ENCODE assay signal across 22 mouse cellular contexts in genomic region chr11:71738501-71739045, GRCm38 (mm10). TPM values are rescaled to one million over a fixed set of nuclear protein-coding genes. Genes with fewer than 3 reads are reported as not detected.
A peak's percentile ranks its signal among the peaks of the same experiment; 100 is the strongest.
DNase-seq lines count a peak whose midpoint lies in the region; ATAC-seq lines count a peak whose summit lies in the region.
"Had no signal": no experiment of that assay in that cellular context is flagged by ENCODE, and none has a peak within 500 bp of the region (broad histone marks: within the 10 kb centered on the region; RNA-seq: fewer than 3 reads in every experiment).

No protein-coding gene starts in this region.

- no peaks in the 10 kb centered on the region for H3K9me3 ChIP-seq in hindbrain, embryonic 15.5 days
- H3K9me3 ChIP-seq in hindbrain, embryonic 16.5 days (ENCODE audit: control insufficient read depth, low read length) = no peaks in the 10 kb centered on the region
- no peaks in the 10 kb centered on the region for H3K9me3 ChIP-seq in midbrain, embryonic 11.5 days (ENCODE audit: control insufficient read depth, low read length)
- no peaks in the 10 kb centered on the region for H3K9me3 ChIP-seq in midbrain, embryonic 15.5 days
- H3K9me3 ChIP-seq: forebrain, embryonic 10.5 days; forebrain, embryonic 15.5 days; heart, embryonic 12.5 days; heart, embryonic 15.5 days; hindbrain, embryonic 12.5 days had no signal

- H3K27me3 ChIP-seq in hindbrain, embryonic 15.5 days = no peaks in the 10 kb centered on the region
- no peaks in the 10 kb centered on the region for H3K27me3 ChIP-seq in hindbrain, embryonic 16.5 days (replicated peaks; ENCODE audit: control insufficient read depth, insufficient read depth, low read length)
- no peaks in the 10 kb centered on the region for H3K27me3 ChIP-seq in midbrain, embryonic 11.5 days (ENCODE audit: control insufficient read depth, insufficient read depth, low read length)
- no peaks in the 10 kb centered on the region for H3K27me3 ChIP-seq in midbrain, embryonic 15.5 days (replicated peaks)
- H3K27me3 ChIP-seq: forebrain, embryonic 15.5 days; heart, embryonic 12.5 days; heart, embryonic 15.5 days; hindbrain, embryonic 12.5 days had no signal

- H3K4me3 ChIP-seq in hindbrain, embryonic 15.5 days = no peak overlapping the region
- no peak overlapping the region for H3K4me3 ChIP-seq in hindbrain, embryonic 16.5 days (ENCODE audit: low read length)
- H3K4me3 ChIP-seq in midbrain, embryonic 11.5 days (ENCODE audit: low read depth, low read length) = no peak overlapping the region
- no peak overlapping the region for H3K4me3 ChIP-seq in midbrain, embryonic 15.5 days
- H3K4me3 ChIP-seq: forebrain, embryonic 10.5 days; forebrain, embryonic 15.5 days; heart, embryonic 12.5 days; heart, embryonic 15.5 days; hindbrain, embryonic 12.5 days had no signal

- no peaks in the 10 kb centered on the region for H3K36me3 ChIP-seq in hindbrain, embryonic 15.5 days
- no peaks in the 10 kb centered on the region for H3K36me3 ChIP-seq in hindbrain, embryonic 16.5 days (ENCODE audit: control insufficient read depth, insufficient read depth, low read length)
- no peaks in the 10 kb centered on the region for H3K36me3 ChIP-seq in midbrain, embryonic 11.5 days (ENCODE audit: control insufficient read depth, insufficient read depth, low read length)
- no peaks in the 10 kb centered on the region for H3K36me3 ChIP-seq in midbrain, embryonic 15.5 days (replicated peaks)
- H3K36me3 ChIP-seq: forebrain, embryonic 10.5 days; forebrain, embryonic 15.5 days; heart, embryonic 12.5 days; heart, embryonic 15.5 days; hindbrain, embryonic 12.5 days had no signal

- no peak for ATAC-seq in hindbrain, embryonic 15.5 days (ENCODE audit: low FRiP score, low read depth)
- no peak for ATAC-seq in hindbrain, embryonic 16.5 days
- ATAC-seq in midbrain, embryonic 11.5 days (ENCODE audit: low FRiP score) = no peak
- no peak for ATAC-seq in midbrain, embryonic 15.5 days (replicated peaks)
- ATAC-seq: forebrain, embryonic 15.5 days; hindbrain, postnatal 0 days; inflammation-experienced regulatory T-cells, adult 6 months had no signal

- H3K27ac ChIP-seq in hindbrain, embryonic 15.5 days (replicated peaks) = 0 out of 2 replicates have a peak overlapping the region, but pooled peaks have one; percentile 22
- no peak overlapping the region for H3K27ac ChIP-seq in hindbrain, embryonic 16.5 days (ENCODE audit: low read depth, low read length)
- no peak overlapping the region for H3K27ac ChIP-seq in midbrain, embryonic 11.5 days (ENCODE audit: low read depth, low read length)
- H3K27ac ChIP-seq in midbrain, embryonic 15.5 days = no peak overlapping the region
- H3K27ac ChIP-seq: forebrain, embryonic 10.5 days; forebrain, embryonic 15.5 days; heart, embryonic 15.5 days; hindbrain, embryonic 12.5 days; hindbrain, postnatal 0 days had no signal

- H3K4me2 ChIP-seq in hindbrain, embryonic 15.5 days = no peak overlapping the region
- H3K4me2 ChIP-seq in hindbrain, embryonic 16.5 days (ENCODE audit: low read length) = no peak overlapping the region
- no peak overlapping the region for H3K4me2 ChIP-seq in midbrain, embryonic 11.5 days
- no peak overlapping the region for H3K4me2 ChIP-seq in midbrain, embryonic 15.5 days
- H3K4me2 ChIP-seq: forebrain, embryonic 15.5 days; heart, embryonic 12.5 days; heart, embryonic 15.5 days; hindbrain, embryonic 12.5 days had no signal

- H3K4me1 ChIP-seq in hindbrain, embryonic 15.5 days (replicated peaks) = peaks cover 15% of the 10 kb centered on the region
- peaks cover 18% of the 10 kb centered on the region for H3K4me1 ChIP-seq in hindbrain, embryonic 16.5 days (ENCODE audit: control insufficient read depth, insufficient read depth, low read depth, low read length)
- H3K4me1 ChIP-seq in midbrain, embryonic 11.5 days (ENCODE audit: control insufficient read depth, insufficient read depth, low read length) = peaks cover 4% of the 10 kb centered on the region
- peaks cover 30% of the 10 kb centered on the region for H3K4me1 ChIP-seq in midbrain, embryonic 15.5 days
- H3K4me1 ChIP-seq: heart, embryonic 12.5 days; heart, embryonic 15.5 days had no signal

- H3K9ac ChIP-seq in hindbrain, embryonic 15.5 days = no peak overlapping the region
- H3K9ac ChIP-seq in hindbrain, embryonic 16.5 days (ENCODE audit: low read depth, low read length) = no peak overlapping the region
- no peak overlapping the region for H3K9ac ChIP-seq in midbrain, embryonic 11.5 days (ENCODE audit: low read length)
- H3K9ac ChIP-seq in midbrain, embryonic 15.5 days = no peak overlapping the region
- H3K9ac ChIP-seq: forebrain, embryonic 15.5 days; heart, embryonic 12.5 days; heart, embryonic 15.5 days; hindbrain, embryonic 12.5 days had no signal

- WGBS in hindbrain, embryonic 15.5 days = 30% methylated on average over 2 of the region's 2 CpGs
- WGBS in hindbrain, embryonic 16.5 days = 37% methylated on average over 2 of the region's 2 CpGs
- 47% methylated on average over 2 of the region's 2 CpGs for WGBS in midbrain, embryonic 11.5 days
- 22% methylated on average over 2 of the region's 2 CpGs for WGBS in midbrain, embryonic 15.5 days

- peak; percentile 58 for DNase-seq in adrenal gland, adult 2 months
- no peak for DNase-seq in adrenal gland, postnatal 25 days
- peak; percentile 51 for DNase-seq in midbrain, embryonic 11.5 days (ENCODE audit: low spot score, missing footprints)
- no peak for DNase-seq in left cerebral cortex, adult 11 months (ENCODE audit: low spot score)
- DNase-seq: adrenal gland, postnatal 14 days; cerebellum, adult 18-20 months; cerebellum, adult 9-10 months; cerebellum, postnatal 14 days; gastrocnemius, postnatal 25 days; heart, adult 18-20 months; heart, postnatal 10 days; heart, postnatal 36 days had no signal

RNA-seq across cellular contexts. Expression of gene Wscd1, which starts 11.1 kb away (rescaled TPM):
- total RNA-seq in adrenal gland, adult 2 months (2021) = 1 to 10 TPM; 4.5 to 6.5 TPM
- 7.3 and 8.8 TPM in 2 replicates for polyA plus RNA-seq in adrenal gland, adult 2 months (2012; rRNA removed)
- total RNA-seq in adrenal gland, postnatal 25 days (2021) = 7.3 and 8.7 TPM in 2 replicates
- polyA plus RNA-seq in hindbrain, embryonic 15.5 days (2015; fragmentation: Nextera tagmentation; extraction: Ambion mirVana) = 93.2 and 95.6 TPM in 2 replicates
- 98.8 and 106 TPM in 2 replicates for polyA plus RNA-seq in hindbrain, embryonic 16.5 days (2015; fragmentation: Nextera tagmentation; extraction: Ambion mirVana)
- polyA plus RNA-seq in midbrain, embryonic 11.5 days (2014; fragmentation: Nextera tagmentation; extraction: Ambion mirVana) = 44.1 and 54.4 TPM in 2 replicates
- 86.4 and 95.0 TPM in 2 replicates for polyA plus RNA-seq in midbrain, embryonic 15.5 days (2015; fragmentation: Nextera tagmentation; extraction: Ambion mirVana)
- polyA plus RNA-seq: inflammation-experienced regulatory T-cells, adult 6 months had no signal

Comparison
In these comparisons a context has a peak if more than half of its experiments do, and no peak if none do; other contexts are left out.
1. DNase-seq: peak in adrenal gland, adult 2 months (single experiment) and midbrain, embryonic 11.5 days (single experiment); none in adrenal gland, postnatal 25 days (single experiment) and left cerebral cortex, adult 11 months (single experiment).